Mouse (Mus musculus): ENCODE measurements around the gene Gnpat. TPM values are rescaled to one million over a fixed set of nuclear protein-coding genes. Genes with fewer than 3 reads are reported as not detected.

Gnpat gene
- polyA plus RNA-seq, 1 experiment from 2014 or later: 66.4 TPM

DNA sequence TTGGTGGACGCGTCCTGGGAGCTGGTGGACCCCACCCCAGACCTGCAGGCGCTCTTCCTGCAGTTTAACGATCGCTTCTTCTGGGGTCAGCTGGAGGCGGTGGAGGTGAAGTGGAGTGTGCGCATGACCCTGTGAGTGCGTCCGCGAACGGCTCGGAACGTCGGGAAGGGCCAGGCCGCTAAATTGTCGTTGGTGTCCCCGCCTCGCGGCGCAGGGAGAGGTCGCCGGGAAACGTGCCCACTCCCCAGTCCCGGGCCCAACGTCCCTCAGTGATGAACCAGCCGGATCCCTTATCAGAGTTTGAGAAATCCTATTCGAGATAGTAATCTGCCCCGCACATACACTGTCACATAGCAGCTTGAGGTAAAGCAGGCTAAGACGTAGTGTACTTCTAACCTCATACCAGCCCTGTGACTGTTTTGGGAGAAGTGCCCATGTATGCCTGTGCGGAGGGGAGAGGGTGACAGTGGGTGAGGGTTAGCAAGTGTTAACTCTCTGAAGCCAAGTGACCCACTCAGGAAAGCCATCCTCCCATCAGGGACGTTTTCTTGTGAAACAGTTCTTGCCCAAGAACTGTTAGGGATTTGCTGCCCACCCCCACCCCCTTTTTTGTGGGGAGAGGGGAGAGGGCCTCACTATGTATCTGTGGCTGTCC is 35.5 kb downstream of the Gnpat start:
- Histone ChIP-seq H3K79me2 (ENCODE audit: inconsistent target) (peaks cover 87% of the 10 kb centered on the region), H3K4me3 (ENCODE audit: inconsistent target) (peak overlapping the region; percentile 56), H3K36me3 (ENCODE audit: inconsistent target) (peaks cover 49% of the 10 kb centered on the region), H3K27ac (peak overlapping the region; percentile 17; the same call in 1 of the 2 replicates)
- 2% methylated on average over 31 of the region's 31 CpGs for WGBS (ENCODE audit: missing documents)

DNA sequence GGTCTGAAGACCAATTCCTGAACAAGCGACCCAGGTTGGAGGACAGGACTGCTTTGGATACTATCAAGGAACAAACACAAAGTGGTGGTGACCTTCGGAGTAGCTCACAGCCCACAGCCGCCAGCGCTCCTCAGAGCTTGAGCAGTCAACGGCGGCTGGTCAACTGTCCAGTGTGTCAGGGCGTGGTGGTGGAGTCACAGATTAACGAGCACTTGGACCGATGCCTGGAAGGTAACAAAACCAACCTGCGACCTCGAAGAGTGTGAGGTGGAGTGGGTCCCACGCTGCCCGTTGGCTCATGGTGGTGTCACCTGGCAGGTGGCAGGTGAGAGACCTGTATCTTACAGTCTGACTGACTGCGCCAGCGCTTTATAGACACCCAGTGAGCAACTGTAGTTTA is 40.4 kb downstream of the Gnpat start:
- 98% methylated on average over 14 of the region's 15 CpGs for WGBS (ENCODE audit: missing documents)
- peaks cover 97% of the 10 kb centered on the region for H3K79me2 ChIP-seq (ENCODE audit: inconsistent target)

DNA sequence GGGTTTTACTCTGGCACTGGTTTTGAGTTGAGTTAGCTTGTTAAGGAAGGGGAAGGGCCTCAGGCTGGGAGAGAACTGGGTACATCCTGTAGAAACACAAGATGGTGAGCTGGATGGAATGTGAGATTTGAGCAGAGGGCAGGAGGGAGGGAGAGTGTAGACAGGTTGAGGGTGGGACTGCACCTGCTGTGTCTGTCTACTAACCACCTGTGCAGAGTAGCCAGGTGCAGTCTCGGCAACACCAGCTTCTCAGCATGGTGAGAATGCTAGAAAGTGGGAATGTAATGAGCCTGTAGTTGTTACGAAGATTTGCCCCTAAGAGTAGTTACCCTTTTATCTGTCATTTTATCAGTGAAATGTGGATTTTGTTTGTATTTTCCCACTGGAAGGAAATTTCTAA is 42.6 kb downstream of the Gnpat start:
- 100% methylated on average over 2 of the region's 2 CpGs for WGBS (ENCODE audit: missing documents)
- Histone ChIP-seq H3K36me3 (ENCODE audit: inconsistent target) (peaks cover 85% of the 10 kb centered on the region), H3K27ac (no peak overlapping the region), H3K79me2 (ENCODE audit: inconsistent target) (peaks cover 75% of the 10 kb centered on the region), H3K4me3 (ENCODE audit: inconsistent target) (no peak overlapping the region)

More for the DNA sequence above, 40.4 kb downstream of the Gnpat start:
- Histone ChIP-seq H3K27ac (no peak overlapping the region), H3K4me3 (ENCODE audit: inconsistent target) (no peak overlapping the region), H3K36me3 (ENCODE audit: inconsistent target) (peaks cover 72% of the 10 kb centered on the region)

DNA sequence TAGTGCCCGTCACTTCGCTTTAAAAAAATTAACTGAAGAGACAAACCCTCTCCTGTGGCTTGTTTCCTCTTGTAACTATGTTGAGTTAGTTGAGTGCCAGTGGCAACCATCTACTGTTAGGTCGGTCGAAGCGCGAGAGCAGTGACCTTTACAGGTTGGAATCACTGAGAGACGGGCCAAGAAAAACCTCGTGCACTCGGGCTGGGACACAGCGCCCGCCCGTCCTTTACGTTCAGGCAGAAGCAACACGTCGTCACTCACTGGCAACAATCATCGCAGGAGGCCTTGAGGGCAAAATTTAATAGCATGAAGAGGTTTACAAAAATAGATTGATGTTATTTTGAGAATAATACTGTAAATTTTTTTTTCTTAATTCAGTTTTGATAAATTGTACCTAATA is 47.1 kb downstream of the Gnpat start:
- peaks cover 33% of the 10 kb centered on the region for H3K79me2 ChIP-seq (ENCODE audit: inconsistent target)
- WGBS (ENCODE audit: missing documents): 92% methylated on average over 16 of the region's 16 CpGs
- no peak overlapping the region for H3K27ac ChIP-seq
- peaks cover 63% of the 10 kb centered on the region for H3K36me3 ChIP-seq (ENCODE audit: inconsistent target)
- H3K4me3 ChIP-seq (ENCODE audit: inconsistent target): no peak overlapping the region

DNA sequence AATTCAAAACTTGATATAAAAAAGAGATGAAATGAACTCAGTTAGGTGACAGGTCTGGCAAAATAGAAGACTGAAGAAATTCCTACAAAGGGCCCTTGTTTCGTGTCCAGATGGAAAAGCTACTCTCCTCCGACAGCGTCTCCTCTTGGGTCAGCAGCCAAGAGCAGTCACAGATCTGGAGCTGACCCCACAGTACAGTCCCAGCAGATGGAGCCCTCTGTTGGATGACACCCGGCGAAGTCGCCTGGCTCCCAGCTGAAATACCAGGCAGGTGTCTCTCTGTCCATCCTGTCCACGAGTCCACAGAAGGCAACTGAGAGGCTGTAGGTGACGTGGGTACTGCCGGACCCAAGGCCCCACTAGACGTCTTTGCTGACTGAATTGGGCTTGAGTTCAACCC is 47.5 kb downstream of the Gnpat start:
- Histone ChIP-seq H3K27ac (no peak overlapping the region), H3K79me2 (ENCODE audit: inconsistent target) (peaks cover 29% of the 10 kb centered on the region), H3K36me3 (ENCODE audit: inconsistent target) (peaks cover 59% of the 10 kb centered on the region), H3K4me3 (ENCODE audit: inconsistent target) (no peak overlapping the region)
- 94% methylated on average over 10 of the region's 10 CpGs for WGBS (ENCODE audit: missing documents)

DNA sequence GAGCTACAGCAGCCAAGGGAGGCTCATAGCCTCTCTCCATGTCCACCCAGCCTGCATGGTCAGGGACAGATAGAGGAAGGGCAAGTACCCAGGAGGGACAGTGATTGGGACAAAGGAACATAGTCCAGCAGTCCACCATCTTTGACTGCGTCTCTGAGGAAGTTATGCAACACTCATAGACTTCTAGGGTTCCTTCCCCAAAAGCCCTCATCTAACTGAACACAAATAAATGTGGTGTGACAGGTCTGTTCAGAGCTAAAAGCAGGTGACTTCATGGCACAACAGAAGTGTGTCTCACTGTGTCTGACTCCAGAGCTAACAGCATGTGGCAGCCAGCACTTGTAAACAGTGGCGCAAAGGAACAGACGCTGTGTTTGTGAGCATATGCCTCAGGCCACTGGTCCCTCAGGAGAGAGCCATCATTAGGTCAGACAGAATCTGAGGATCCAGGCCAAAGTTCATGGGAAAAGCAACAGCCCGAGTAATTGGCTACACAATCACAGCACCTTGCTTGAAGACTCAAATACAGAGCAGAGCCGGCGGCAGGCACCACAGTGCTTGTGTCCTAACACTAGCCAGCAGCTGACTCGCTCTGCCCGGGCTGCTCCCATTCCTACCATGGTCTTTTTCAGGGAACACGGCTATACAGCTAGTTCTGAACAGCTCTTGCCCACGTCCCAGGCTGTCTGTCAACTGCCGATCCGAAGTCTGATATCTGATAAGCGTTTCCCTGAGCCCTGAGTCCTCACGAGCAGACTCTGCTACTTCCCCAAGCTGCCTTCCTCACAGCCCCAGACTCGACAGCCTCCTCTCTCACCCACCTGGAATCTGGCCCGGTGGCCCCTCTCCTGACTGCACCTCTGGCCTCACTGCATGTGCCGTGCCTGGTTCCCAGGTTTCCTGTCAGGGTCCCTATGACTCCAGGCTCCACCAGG is 49.4 kb downstream of the Gnpat start:
- peaks cover 26% of the 10 kb centered on the region; the same call in 1 of the 2 replicates for H3K79me2 ChIP-seq (ENCODE audit: inconsistent target)
- 50% methylated on average over 17 of the region's 17 CpGs for WGBS (ENCODE audit: missing documents)
- H3K27ac ChIP-seq: no peak overlapping the region
- no peak overlapping the region for H3K4me3 ChIP-seq (ENCODE audit: inconsistent target)
- H3K36me3 ChIP-seq (ENCODE audit: inconsistent target): peaks cover 43% of the 10 kb centered on the region; the same call in 1 of the 2 replicates

DNA sequence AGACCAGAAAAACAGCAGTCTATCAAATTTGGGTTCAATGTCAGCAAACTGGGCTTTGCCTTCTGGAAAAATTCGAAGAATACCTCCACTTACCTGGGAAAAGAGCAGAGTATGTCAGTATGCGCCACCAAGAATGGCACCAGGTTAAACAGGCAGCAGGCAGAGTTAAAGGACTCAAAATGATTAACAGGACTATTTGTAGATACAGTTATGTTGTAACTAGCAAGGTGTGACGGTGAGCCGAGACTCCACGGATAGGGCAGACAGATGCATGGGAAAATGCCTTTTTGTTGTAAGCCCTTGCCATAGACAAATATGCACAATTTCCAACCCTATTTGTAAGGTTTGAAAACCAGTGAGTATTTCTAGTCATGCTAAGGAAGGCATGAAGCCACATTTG is 51.2 kb downstream of the Gnpat start:
- Histone ChIP-seq H3K4me3 (ENCODE audit: inconsistent target) (no peak overlapping the region), H3K27ac (no peak overlapping the region), H3K79me2 (ENCODE audit: inconsistent target) (peaks cover 34% of the 10 kb centered on the region), H3K36me3 (ENCODE audit: inconsistent target) (peaks cover 25% of the 10 kb centered on the region; the same call in 1 of the 2 replicates)
- 97% methylated on average over 5 of the region's 5 CpGs for WGBS (ENCODE audit: missing documents)

DNA sequence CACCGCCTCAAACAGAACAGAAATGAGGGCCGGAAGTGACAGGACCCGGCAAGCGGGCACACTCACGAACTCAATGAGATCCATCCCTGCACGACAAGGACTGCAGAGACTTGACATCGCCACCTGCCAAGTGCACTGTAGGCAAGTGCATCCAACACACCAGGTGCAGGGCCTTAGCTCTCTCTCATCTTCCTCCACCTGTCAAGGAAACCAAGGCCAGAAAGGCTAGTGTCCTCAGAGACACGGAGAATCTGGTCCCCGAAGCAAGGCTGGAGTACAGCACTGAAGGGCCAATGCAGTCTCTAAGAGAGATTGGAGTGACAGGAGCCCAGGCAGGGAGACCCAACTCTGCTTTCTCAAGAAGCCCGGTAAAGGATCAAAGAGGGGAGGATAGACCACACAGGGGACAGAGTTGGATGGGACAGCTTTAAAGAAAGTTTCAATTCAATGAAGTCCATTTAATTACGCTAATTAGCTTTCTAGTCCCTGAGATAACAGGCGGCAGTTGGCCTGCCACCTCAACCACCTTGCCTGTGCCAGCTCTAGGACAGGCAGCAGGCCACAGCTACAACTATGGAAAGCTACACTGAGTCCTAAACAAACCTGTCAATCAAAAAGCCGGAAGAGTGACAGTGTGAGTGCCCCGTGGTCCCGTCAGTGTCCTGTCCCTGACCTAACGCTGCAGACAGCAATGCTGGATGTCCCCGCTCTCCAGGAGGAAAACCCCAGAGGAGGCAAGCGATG is 55.1 kb downstream of the Gnpat start:
- Histone ChIP-seq H3K36me3 (ENCODE audit: inconsistent target) (peaks cover 11% of the 10 kb centered on the region; the same call in 1 of the 2 replicates), H3K4me3 (ENCODE audit: inconsistent target) (no peak overlapping the region), H3K79me2 (ENCODE audit: inconsistent target) (peaks cover 71% of the 10 kb centered on the region), H3K27ac (no peak overlapping the region)
- 94% methylated on average over 18 of the region's 18 CpGs for WGBS (ENCODE audit: missing documents)

DNA sequence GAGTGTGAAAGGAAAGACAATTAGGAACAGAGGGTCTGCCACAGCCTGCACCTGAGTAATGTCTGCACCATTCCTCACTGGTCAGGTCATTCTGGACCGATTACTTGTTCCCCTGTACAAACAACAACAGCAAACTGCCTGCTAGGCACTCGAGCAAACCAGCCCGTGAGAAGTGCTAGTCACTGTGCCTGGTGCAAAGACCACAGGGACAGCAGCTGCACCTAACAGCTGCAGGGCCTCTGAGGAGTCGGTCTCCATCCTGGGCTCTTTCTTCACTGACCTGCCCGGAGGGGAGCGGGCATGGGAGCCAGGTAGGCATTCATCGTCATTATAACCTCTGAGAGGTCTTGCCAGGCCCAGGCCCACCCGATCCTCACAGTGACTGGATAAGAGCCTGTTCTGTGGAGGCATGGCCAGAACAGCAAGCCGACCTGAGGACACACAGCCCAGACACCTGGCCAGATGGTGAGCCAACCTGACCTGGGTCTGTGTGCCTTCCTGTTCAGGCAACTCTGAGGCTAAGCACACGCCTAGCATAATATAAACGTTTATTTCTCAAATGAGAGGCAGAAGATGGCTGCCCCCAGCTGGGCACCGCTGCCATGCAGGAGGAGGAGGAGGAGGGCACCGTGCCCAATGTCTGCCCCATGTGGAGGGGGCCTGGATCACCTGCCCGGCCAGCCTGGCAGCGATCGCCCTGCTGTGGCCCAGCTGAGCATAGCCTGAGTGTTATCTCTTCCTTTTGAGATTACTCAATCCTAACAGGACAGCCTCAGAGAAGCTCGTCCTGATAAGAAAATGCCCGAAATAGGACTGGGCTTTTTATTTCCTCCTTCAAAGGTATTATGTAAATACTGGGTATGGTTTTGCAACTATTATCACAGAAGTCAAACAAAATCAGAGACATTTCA is 58.8 kb downstream of the Gnpat start:
- Histone ChIP-seq H3K4me3 (ENCODE audit: inconsistent target) (peak overlapping the region; percentile 4; the same call in 1 of the 2 replicates), H3K27ac (peak overlapping the region; percentile 15; the same call in 1 of the 2 replicates), H3K36me3 (ENCODE audit: inconsistent target) (no peaks in the 10 kb centered on the region), H3K79me2 (ENCODE audit: inconsistent target) (peaks cover 96% of the 10 kb centered on the region)
- WGBS (ENCODE audit: missing documents): 34% methylated on average over 18 of the region's 18 CpGs

DNA sequence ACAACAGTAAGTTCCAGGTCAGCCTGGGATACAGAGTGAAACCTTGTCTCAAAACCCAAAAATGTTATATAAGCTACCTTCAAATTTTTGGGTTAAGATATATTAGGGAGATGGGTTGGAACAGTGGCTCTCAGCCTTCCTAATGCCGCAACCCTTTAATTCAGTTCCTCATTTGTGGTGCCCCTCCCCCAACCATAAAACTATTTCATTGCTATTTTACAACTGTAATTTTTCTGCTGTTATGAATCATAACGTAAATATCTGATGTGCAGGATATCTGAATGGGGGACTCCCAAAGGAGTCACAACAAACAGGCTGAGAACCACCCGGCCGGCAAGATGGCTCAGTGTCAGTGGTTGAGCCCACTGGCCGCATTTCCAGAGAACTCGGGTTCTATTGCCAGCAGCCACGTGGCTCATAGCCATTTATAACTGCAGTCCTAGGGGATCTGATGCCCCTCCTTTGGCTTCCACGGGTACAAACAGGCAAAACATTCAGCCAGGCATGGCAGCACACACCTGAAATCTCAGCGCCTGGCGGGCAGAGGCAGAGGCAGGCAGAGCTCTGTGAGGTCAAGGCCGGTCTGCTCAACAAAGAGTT is 59.8 kb downstream of the Gnpat start:
- Histone ChIP-seq H3K27ac (peak overlapping the region; percentile 15; the same call in 1 of the 2 replicates), H3K4me3 (ENCODE audit: inconsistent target) (peak overlapping the region; percentile 4; the same call in 1 of the 2 replicates), H3K36me3 (ENCODE audit: inconsistent target) (no peaks in the 10 kb centered on the region), H3K79me2 (ENCODE audit: inconsistent target) (peaks cover 93% of the 10 kb centered on the region)
- 33% methylated on average over 11 of the region's 11 CpGs for WGBS (ENCODE audit: missing documents)

DNA sequence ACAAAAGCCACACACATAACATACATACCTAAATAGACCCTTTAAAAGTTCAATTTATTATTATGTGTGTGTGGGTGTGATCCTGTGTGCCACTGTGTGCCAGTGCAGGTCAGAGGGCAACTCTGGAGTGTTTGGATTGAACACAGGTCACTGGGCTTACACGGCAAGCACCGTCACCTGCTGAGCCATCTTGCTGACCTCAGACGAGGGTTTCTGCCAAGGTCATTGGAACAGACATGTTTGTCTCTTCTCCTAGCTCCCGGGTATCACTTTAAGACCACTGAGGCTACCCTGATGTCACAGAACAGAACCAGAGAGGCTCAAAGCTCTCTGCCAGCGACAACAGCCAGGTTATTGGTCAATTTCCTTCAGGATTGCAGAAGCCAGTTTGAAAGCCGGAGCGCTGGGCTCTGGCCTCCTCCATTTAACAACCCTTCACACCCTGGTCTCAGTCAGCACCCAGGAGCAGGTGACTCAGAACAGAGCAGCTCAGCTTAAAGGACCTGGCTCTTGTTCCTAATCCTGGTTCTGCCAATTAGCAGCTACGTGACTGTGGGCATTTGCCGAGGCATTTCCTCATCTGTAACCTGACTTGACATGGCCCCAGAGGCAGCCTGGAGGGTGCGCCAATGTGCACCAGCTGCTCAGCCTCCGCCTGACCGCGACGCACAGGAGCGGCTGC is 61.3 kb downstream of the Gnpat start:
- H3K4me3 ChIP-seq (ENCODE audit: inconsistent target): no peak overlapping the region
- H3K27ac ChIP-seq: no peak overlapping the region
- peaks cover 93% of the 10 kb centered on the region for H3K79me2 ChIP-seq (ENCODE audit: inconsistent target)
- H3K36me3 ChIP-seq (ENCODE audit: inconsistent target): no peaks in the 10 kb centered on the region
- WGBS (ENCODE audit: missing documents): 77% methylated on average over 15 of the region's 15 CpGs

DNA sequence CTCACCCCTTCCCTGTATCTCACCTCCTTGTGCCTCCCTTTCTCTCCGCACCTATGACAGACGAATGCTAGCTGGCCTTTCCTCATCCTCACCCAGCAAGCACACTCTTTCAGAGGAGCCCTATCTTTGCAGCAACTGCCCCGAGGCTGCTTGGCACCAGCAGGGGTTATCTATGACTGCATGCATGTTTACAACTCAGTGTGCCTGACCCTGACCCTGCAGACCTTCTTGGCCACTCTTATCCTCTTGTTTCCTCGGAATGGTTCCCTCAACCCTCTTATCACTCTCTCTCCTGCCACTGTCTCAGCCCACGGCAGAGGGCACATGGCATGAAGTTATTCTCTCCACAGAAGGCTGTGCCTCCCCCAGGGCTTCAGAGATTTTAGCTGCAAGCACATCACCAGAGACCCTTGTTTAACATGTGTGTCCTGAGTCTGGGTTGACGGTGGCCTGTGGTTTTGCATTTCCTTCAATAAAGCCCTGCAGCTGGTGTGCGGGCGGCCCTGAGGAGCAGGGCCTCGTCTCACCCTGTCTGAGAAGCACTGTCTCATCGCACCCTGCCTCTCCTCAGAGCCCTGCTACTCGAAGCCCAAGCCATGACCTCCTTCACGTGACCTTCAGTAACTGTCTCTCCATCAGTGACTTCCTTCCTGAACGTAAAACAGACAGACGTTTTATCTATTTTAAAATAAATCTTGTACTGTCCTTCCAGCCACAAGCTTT is 62.9 kb downstream of the Gnpat start:
- Histone ChIP-seq H3K36me3 (ENCODE audit: inconsistent target) (no peaks in the 10 kb centered on the region), H3K79me2 (ENCODE audit: inconsistent target) (peaks cover 93% of the 10 kb centered on the region), H3K27ac (peak overlapping the region; percentile 10; the same call in 1 of the 2 replicates), H3K4me3 (ENCODE audit: inconsistent target) (no peak overlapping the region)
- WGBS (ENCODE audit: missing documents): 41% methylated on average over 14 of the region's 14 CpGs

Data from macrophage (primary cell).